Mouse (Mus musculus) MEL (cell line): ENCODE data around the gene Brd9.

Experiments
- BHLHE40 ChIP-seq: IDR thresholded peaks from 2 replicates; pipeline ENCODE4 v1.6.1; 2012; ENCODE audit warnings: low read depth, mild to moderate bottlenecking, inconsistent platforms, low read length, improper control_type of control experiment, borderline replicate concordance
- CTCF ChIP-seq, 3 experiments: IDR thresholded peaks in 2 of 3; conservative IDR thresholded peaks in 1 of 3; 2 replicates each; pipeline ENCODE4 v1.5.1; 2011 to 2012; ENCODE audit warnings: low read length in 3 of 3, low read depth in 2 of 3, mild to moderate bottlenecking in 2 of 3, improper control_type of control experiment in 1 of 3, inconsistent platforms in 1 of 3, mixed read lengths in 1 of 3, moderate library complexity in 1 of 3; ENCODE audit not compliant: control insufficient read depth in 1 of 3, insufficient read depth in 1 of 3, poor library complexity in 1 of 3, severe bottlenecking in 1 of 3
- ELF1 ChIP-seq: IDR thresholded peaks from 2 replicates; pipeline ENCODE4 v1.6.1; 2014; ENCODE audit warnings: low read depth, mild to moderate bottlenecking, inconsistent platforms, low read length, improper control_type of control experiment, moderate library complexity
- EP300 ChIP-seq, 2 experiments: IDR thresholded peaks; 2 replicates each; pipeline ENCODE4 v1.6.1; 2011; ENCODE audit warnings: improper control_type of control experiment in 2 of 2, low read length in 2 of 2, low read depth in 1 of 2, mild to moderate bottlenecking in 1 of 2
- ETS1 ChIP-seq: IDR thresholded peaks from 2 replicates; pipeline ENCODE4 v1.6.1; 2012; ENCODE audit warnings: low read depth, mild to moderate bottlenecking, inconsistent platforms, low read length, improper control_type of control experiment, moderate library complexity
- HCFC1 ChIP-seq: IDR thresholded peaks from 2 replicates; pipeline ENCODE4 v1.6.1; 2012; ENCODE audit warnings: low read depth, mild to moderate bottlenecking, inconsistent platforms, low read length, improper control_type of control experiment, moderate library complexity
- JUND ChIP-seq: IDR thresholded peaks from 2 replicates; pipeline ENCODE4 v1.6.1; 2011; ENCODE audit warnings: low read depth, mild to moderate bottlenecking, improper control_type of control experiment, low read length
- NRF1 ChIP-seq: IDR thresholded peaks from 2 replicates; pipeline ENCODE4 v1.6.1; 2014; ENCODE audit warnings: low read depth, mild to moderate bottlenecking, inconsistent platforms, low read length, improper control_type of control experiment, moderate library complexity; ENCODE audit not compliant: poor library complexity, insufficient read depth, severe bottlenecking
- POLR2A ChIP-seq, 2 experiments: IDR thresholded peaks; 2 replicates each; pipeline ENCODE4 v1.6.1; 2011 to 2012; ENCODE audit warnings: low read length in 2 of 2, mild to moderate bottlenecking in 2 of 2, control low read depth in 1 of 2, improper control_type of control experiment in 1 of 2, low read depth in 1 of 2, moderate library complexity in 1 of 2; ENCODE audit not compliant: control insufficient read depth in 1 of 2, insufficient read depth in 1 of 2, poor library complexity in 1 of 2
- POLR2AphosphoS5 ChIP-seq: IDR thresholded peaks from 2 replicates; pipeline ENCODE4 v1.6.1; 2012; ENCODE audit warnings: low read depth, borderline replicate concordance, mild to moderate bottlenecking, inconsistent platforms, low read length, moderate library complexity, mixed read lengths
- SMC3 ChIP-seq: IDR thresholded peaks from 2 replicates; pipeline ENCODE4 v1.6.1; 2011; ENCODE audit warnings: low read depth, low read length, improper control_type of control experiment
- UBTF ChIP-seq: IDR thresholded peaks from 2 replicates; pipeline ENCODE4 v1.6.1; 2012; ENCODE audit warnings: low read depth, mild to moderate bottlenecking, inconsistent platforms, low read length, improper control_type of control experiment, moderate library complexity, borderline replicate concordance; ENCODE audit not compliant: insufficient read depth
- ZMIZ1 ChIP-seq: IDR thresholded peaks from 2 replicates; pipeline ENCODE4 v1.6.1; 2012; ENCODE audit warnings: low read depth, mild to moderate bottlenecking, inconsistent platforms, low read length, improper control_type of control experiment, moderate library complexity

DNA sequence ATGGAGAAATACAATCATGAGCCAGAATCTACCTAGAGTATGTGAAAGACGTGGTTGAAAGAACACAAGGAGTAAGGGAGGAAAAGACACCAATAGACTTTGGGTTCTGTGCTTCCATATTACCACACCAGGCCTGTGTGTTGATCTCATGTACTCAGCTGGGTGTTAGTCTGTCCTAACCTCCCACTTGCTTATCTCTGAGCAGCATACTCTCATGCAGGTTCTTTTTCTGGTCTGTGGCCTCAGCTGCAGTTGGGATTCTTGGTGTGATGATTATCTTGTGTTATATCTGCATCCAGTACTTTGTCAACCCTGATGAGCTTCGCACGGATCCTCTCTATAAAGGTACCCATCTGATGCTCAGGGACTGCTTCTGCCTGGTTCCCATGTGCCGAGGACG, 39.3 kb downstream of the Brd9 start:
- no peak for TF ChIP-seq CTCF (IDR thresholded peaks at IDR 0.05 in 2 of 3, conservative IDR thresholded peaks at IDR 0.05 in 1 of 3; ENCODE audit: control insufficient read depth in 1 of 3, insufficient read depth in 1 of 3, low read depth in 2 of 3, low read length in 3 of 3, poor library complexity in 1 of 3, severe bottlenecking in 1 of 3)
- no peak for TF ChIP-seq POLR2A (IDR thresholded peaks at IDR 0.05; ENCODE audit: control insufficient read depth in 1 of 2, insufficient read depth in 1 of 2, low read depth in 1 of 2, low read length in 2 of 2, poor library complexity in 1 of 2)
- no peak for TF ChIP-seq JUND
- no peak for TF ChIP-seq NRF1
- no peak for TF ChIP-seq POLR2AphosphoS5
- no peak for TF ChIP-seq BHLHE40
- TF ChIP-seq ELF1 = no peak
- TF ChIP-seq UBTF = no peak
- no peak for TF ChIP-seq ZMIZ1
- TF ChIP-seq EP300 (IDR thresholded peaks at IDR 0.05; ENCODE audit: low read depth in 1 of 2, low read length in 2 of 2) = no peak
- TF ChIP-seq HCFC1 = no peak
- TF ChIP-seq ETS1 = no peak
- TF ChIP-seq SMC3 = no peak
